Mouse (Mus musculus) liver, postnatal 0 days (tissue): ENCODE results near the gene Taar8c.
A peak's percentile ranks its signal among the peaks of the same experiment; 100 is the strongest.

Source experiments
- CTCF ChIP-seq: sonication (generic); IDR thresholded peaks from 2 replicates; pipeline ENCODE4 v1.5.1; 2016; ENCODE audit warnings: antibody characterized with exemption, low read depth
- EP300 ChIP-seq: IDR thresholded peaks from 2 replicates; pipeline ENCODE4 v1.6.1; 2016; ENCODE audit warnings: antibody characterized with exemption, low read depth, mild to moderate bottlenecking

GRCm38 (mm10) chr10:24131451-24132262 lies 29.9 kb upstream of the Taar8c start:
- TF ChIP-seq CTCF (peak; percentile 87), EP300 (no peak)
